Mouse (Mus musculus): ENCODE measurements around the gene C77080. TPM values are rescaled to one million over a fixed set of nuclear protein-coding genes. Genes with fewer than 3 reads are reported as not detected.

Gene C77080
- polyA plus RNA-seq, 1 experiment from 2014 or later: 2.7 TPM

DNA sequence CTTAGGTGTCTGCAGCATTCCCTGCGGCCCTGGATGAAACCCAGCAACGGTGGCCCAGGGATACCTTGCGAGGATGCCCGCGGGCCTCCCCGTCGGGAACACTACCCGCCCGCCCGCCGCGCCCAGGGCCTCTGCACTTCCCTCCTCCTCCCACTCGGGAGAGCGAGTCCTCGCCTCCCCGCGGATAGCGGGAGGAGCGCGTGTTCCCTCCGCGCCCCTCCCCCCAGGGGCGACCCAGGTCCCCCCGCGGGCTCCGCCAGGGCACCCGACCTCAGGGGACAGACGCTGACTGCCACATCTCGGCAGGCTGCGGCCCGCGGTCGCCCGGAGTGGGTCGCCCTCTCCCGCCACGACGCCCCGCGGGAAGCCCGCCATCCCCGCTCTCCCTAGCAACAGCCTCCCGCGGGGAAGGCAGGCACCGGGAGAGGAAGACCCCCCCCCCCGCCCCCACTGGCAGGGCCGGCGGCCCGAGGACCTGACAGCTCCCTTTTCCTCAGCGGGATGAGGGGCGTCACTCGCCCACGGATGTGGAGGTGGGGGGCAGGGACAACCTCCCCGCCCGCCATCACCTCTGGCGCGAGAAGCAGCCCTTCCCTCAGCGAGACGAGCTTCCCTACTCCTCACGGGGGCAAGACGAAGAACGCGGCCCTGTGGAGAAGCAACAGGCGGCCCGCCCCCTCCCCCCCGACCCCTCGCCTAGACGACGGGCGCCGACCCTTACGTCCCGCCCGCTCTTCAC is 72.2 kb downstream of the C77080 start:
- peak overlapping the region; percentile 97 for H3K27ac ChIP-seq (replicated peaks)
- no peaks in the 10 kb centered on the region for H3K9me3 ChIP-seq (replicated peaks)
- H3K36me3 ChIP-seq: peaks cover 20% of the 10 kb centered on the region
- no peak for DNase-seq (ENCODE audit: low spot score)
- no peaks in the 10 kb centered on the region for H3K27me3 ChIP-seq (ENCODE audit: low read depth, poor library complexity, severe bottlenecking)
- under 1% methylated on average over 73 of the region's 74 CpGs for WGBS
- peaks cover 36% of the 10 kb centered on the region for H3K4me1 ChIP-seq
- H3K4me3 ChIP-seq: peak overlapping the region; percentile 97

DNA sequence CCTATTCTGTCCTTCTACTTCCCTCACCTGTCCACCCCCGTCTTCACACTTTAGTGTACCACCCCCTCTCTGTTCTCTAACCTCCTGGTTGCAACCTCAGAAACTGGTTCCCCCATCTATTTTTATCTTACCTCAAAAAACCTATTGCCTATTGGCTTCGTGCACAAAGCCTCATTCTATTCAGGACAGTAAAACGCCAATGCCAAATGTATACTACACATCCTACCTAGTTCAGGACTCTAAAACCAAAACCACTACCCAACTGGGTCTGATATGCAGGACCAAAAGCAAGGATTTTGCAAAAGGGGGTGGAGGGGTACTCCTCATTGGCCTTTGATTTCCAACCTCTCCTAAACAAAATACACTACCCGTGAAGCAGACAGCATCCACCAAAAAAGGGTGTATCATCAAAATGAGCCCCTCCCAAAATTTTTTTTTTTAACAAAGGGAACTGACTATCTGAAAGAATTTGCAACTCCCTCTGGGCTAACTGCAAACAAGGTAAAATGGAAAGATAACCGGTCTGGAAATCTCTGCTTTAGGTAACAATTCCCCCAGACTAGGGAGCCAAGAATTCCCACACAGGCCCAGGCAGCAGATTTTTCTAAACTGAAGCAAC is 73.1 kb downstream of the C77080 start:
- H3K4me1 ChIP-seq: peaks cover 36% of the 10 kb centered on the region
- peak overlapping the region; percentile 97 for H3K4me3 ChIP-seq
- no peaks in the 10 kb centered on the region for H3K9me3 ChIP-seq (replicated peaks)
- 53% methylated on average over 5 of the region's 5 CpGs for WGBS
- DNase-seq (ENCODE audit: low spot score): no peak
- H3K36me3 ChIP-seq: peaks cover 18% of the 10 kb centered on the region
- H3K27ac ChIP-seq (replicated peaks): peak overlapping the region; percentile 97
- H3K27me3 ChIP-seq (ENCODE audit: low read depth, poor library complexity, severe bottlenecking): no peaks in the 10 kb centered on the region

DNA sequence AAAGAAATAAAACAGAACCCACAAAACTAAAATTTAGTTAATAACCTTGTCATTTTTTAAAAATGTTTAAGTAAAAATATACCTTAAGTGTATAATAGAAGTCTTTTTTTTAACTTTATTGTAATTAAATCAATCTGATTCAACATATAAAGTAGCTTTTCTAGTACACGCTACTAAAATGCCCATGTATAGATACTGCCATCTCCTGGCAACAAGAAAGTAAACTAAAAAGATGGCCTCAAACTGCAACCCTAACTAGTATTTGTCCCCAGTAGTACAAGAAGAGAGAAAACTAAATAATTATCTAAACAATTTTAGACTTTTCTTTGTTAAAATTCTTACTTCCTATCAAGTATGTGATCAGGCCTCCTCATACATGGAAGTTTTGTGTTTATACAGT is 81.6 kb downstream of the C77080 start:
- 84% methylated on average over 1 of the region's 1 CpGs for WGBS
- Histone ChIP-seq H3K36me3 (peaks cover 86% of the 10 kb centered on the region), H3K27ac (replicated peaks) (no peak overlapping the region), H3K4me3 (no peak overlapping the region), H3K4me1 (no peaks in the 10 kb centered on the region), H3K9me3 (replicated peaks) (no peaks in the 10 kb centered on the region), H3K27me3 (ENCODE audit: low read depth, poor library complexity, severe bottlenecking) (no peaks in the 10 kb centered on the region)
- no peak for DNase-seq (ENCODE audit: low spot score)

DNA sequence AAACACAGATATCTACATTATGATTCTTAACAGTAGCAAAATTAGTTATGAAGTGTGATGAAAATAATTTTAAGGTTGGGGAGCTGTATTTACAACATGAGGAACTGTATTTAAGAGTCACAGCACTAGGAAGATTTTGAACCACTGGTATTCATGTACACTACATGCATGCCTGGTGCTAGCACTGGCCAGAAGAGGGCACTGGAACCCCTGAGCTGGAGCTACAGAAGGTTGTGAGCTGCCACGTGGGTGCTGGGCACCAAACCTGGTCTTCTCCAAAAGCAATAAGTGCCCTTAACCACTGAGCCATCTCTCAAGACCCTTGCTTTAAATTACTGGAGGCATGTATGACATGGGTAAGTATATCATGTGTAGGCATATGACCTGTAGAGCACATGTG is 88.7 kb downstream of the C77080 start:
- DNase-seq (ENCODE audit: low spot score): no peak
- Histone ChIP-seq H3K36me3 (peaks cover 94% of the 10 kb centered on the region), H3K27ac (replicated peaks) (no peak overlapping the region), H3K27me3 (ENCODE audit: low read depth, poor library complexity, severe bottlenecking) (no peaks in the 10 kb centered on the region), H3K9me3 (replicated peaks) (peaks cover 4% of the 10 kb centered on the region; the same call in 1 of the 2 replicates), H3K4me3 (no peak overlapping the region), H3K4me1 (no peaks in the 10 kb centered on the region)
- 77% methylated on average over 1 of the region's 1 CpGs for WGBS

Small RNA genes within 50 kb of the gene (microRNA-seq; reads per million reads assigned to microRNA genes)
- gene Gm22994: not detected

Other genes starting within 250 kb of the C77080 start
- 7.1 and 9.0 TPM in 2 replicates for gene Rnf19b, start 203.1 kb downstream of the C77080 start, polyA plus RNA-seq (2016; fragmentation: Nextera tagmentation; extraction: Ambion mirVana)
- gene Tmem54, start 155.9 kb downstream of the C77080 start, polyA plus RNA-seq (2016; fragmentation: Nextera tagmentation; extraction: Ambion mirVana): 1.0 and 2.1 TPM in 2 replicates
- gene Hpca, start 139.4 kb downstream of the C77080 start, polyA plus RNA-seq (2016; fragmentation: Nextera tagmentation; extraction: Ambion mirVana): 1.4 and 2.4 TPM in 2 replicates
- 0.50 and 0.78 TPM in 2 replicates for gene Fndc5, start 124.4 kb downstream of the C77080 start, polyA plus RNA-seq (2016; fragmentation: Nextera tagmentation; extraction: Ambion mirVana)
- gene S100pbp, start 71.7 kb downstream of the C77080 start, polyA plus RNA-seq (2016; fragmentation: Nextera tagmentation; extraction: Ambion mirVana): 28.2 and 28.8 TPM in 2 replicates
- gene Yars, start 71.6 kb downstream of the C77080 start, polyA plus RNA-seq (2016; fragmentation: Nextera tagmentation; extraction: Ambion mirVana): 107 and 111 TPM in 2 replicates
- gene Sync, start 26.2 kb upstream of the C77080 start, polyA plus RNA-seq (2016; fragmentation: Nextera tagmentation; extraction: Ambion mirVana): 0.30 and 0.47 TPM in 2 replicates
- 522 and 529 TPM in 2 replicates for gene Rbbp4, start 74.0 kb upstream of the C77080 start, polyA plus RNA-seq (2016; fragmentation: Nextera tagmentation; extraction: Ambion mirVana)
- gene Zbtb8os, start 74.3 kb upstream of the C77080 start, polyA plus RNA-seq (2016; fragmentation: Nextera tagmentation; extraction: Ambion mirVana): 48.3 and 49.6 TPM in 2 replicates
- gene Zbtb8a, start 116.7 kb upstream of the C77080 start, polyA plus RNA-seq (2016; fragmentation: Nextera tagmentation; extraction: Ambion mirVana): 7.5 and 9.4 TPM in 2 replicates
- 1.3 and 1.6 TPM in 2 replicates for gene Zbtb8b, start 179.4 kb upstream of the C77080 start, polyA plus RNA-seq (2016; fragmentation: Nextera tagmentation; extraction: Ambion mirVana)
- gene Bsdc1, start 200.2 kb upstream of the C77080 start, polyA plus RNA-seq (2016; fragmentation: Nextera tagmentation; extraction: Ambion mirVana): 20.2 and 25.0 TPM in 2 replicates
- gene Tssk3, start 229.6 kb upstream of the C77080 start, polyA plus RNA-seq (2016; fragmentation: Nextera tagmentation; extraction: Ambion mirVana): not detected in 2 replicates
- not detected in 2 replicates for gene Fam229a, start 229.8 kb upstream of the C77080 start, polyA plus RNA-seq (2016; fragmentation: Nextera tagmentation; extraction: Ambion mirVana)